Mouse (Mus musculus) frontal cortex, adult 2 months (tissue): ENCODE data around the gene Syt15. TPM values are rescaled to one million over a fixed set of nuclear protein-coding genes. Genes with fewer than 3 reads are reported as not detected.

ENCODE experiments used
- DNase-seq, 2 experiments: peaks; one replicate each; pipeline ENCODE4 v3.0.0; 2022; ENCODE audit warnings: low spot score in 1 of 2; ENCODE audit errors: extremely low spot score in 1 of 2
- polyA plus RNA-seq: library from polyadenylated mRNA; depleted of rRNA; stranded (reverse); fragments of >200 nt; gene quantifications from 2 replicates; pipeline ENCODE4 v1.2.3, GENCODE M21; 2012; rRNA removed

The Syt15 gene
- polyA plus RNA-seq: 1.1 and 1.3 TPM in 2 replicates

DNA sequence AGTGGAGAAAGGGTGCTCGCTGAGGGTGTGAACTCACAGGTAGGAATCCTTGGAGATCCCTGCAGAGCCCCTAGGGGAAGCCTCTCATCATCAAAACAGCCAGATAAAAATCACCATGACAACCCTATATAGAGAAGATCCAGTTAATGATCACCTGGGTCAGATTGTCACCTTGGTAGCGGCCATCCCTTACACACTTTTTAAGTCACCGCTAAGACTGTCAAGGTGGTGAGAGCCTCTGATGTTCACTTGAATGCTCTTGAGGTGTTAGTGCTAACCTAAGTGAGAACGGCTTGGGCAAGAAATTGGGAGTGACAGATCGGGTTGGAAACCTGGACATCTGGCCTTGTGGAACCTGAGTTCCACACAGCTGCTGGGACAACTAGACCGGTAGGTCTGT, at the start of gene Syt15:
Gene Syt15, plus strand, starts transcription at position 301 of the 400 bp plus-strand sequence.
- DNase-seq: no peak

DNA sequence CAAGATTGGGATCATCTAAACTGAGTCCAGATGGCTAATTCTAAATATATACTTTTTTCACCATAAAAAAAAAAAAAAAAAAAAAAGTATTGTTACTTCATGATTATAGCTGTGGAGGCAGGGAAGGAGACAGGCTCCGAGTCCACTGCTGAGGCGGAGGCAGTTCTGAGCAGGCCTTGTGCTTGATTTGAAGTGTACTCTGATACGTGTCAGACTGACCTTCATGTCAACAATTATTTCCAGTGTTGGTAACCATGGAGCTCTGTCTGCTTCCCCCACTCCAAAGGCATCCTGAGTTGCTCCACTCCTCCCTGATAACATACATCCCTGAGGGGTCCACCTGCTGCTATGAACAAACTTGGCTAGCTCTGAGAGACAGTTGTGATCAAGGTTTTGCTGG, 48.3 kb upstream of the Syt15 start:
- DNase-seq: no peak

GRCm38 (mm10) chr14:34179351-34179750, 40.0 kb upstream of the Syt15 start:
- DNase-seq: peak; percentile 87 to 91

GRCm38 (mm10) chr14:34183101-34183500, 36.3 kb upstream of the Syt15 start:
- no peak for DNase-seq

GRCm38 (mm10) chr14:34188629-34189028, 30.8 kb upstream of the Syt15 start:
- DNase-seq: peak in 1 of 2 experiments; percentile 35

DNA sequence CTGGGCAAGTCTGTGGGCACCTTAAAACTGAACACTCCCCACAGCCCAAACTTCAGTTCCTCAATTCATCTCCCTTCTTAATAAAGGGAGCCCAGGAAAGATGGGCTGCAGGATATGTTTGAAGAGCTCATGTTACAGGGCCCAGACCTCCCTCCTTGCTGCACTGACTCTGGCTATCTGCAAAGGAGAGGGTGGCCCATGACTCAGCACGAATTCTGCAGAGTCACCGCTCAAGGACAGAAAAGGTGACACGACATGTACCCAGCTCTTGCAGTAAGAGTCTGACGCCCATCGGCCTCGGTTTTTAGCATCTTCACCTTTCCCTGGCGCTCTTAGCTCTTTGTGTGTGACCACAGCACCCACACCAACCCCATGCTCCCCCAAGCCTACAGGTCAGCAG, 29.0 kb upstream of the Syt15 start:
- DNase-seq: no peak

DNA sequence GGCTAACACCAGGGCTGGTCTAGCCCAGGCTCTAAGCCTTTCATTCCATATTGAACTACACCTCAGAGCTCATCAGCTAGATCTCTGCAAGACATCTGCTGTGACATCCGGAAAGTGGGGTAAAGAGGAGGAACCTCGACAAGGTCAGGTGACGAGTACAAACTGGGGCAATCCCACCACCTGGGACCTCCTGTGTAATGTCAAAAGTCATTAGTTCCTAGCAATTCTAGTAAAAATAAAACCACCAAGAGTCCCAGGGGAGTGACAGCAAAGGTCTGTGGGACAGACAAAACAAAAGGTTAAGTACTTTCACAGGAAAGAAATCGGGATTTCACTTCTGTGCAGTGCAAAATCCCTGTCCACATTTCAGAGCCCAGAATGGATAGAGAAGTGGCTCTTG, 25.5 kb upstream of the Syt15 start:
- DNase-seq: no peak

GRCm38 (mm10) chr14:34195466-34195865, 23.9 kb upstream of the Syt15 start:
- no peak for DNase-seq

DNA sequence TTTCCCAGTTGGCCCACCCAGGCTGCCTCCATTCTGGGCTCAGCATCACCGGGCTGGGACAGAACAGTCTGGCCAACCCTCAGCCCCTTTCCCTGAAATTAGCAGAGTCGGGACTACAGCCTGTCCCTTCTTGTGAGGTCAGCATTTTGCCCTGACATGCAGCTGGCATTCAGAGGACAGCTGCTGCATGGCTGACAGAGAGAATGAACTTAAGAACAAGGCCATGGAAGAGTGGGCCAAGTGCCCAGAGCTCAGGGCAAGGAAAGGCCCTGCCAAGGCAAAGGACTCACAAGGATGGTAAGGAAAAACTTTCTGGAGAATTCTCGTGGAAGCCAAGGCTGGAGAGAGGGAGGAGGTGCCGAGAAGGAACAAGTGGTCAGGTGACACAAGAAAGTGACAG, 22.7 kb upstream of the Syt15 start:
- no peak for DNase-seq

DNA sequence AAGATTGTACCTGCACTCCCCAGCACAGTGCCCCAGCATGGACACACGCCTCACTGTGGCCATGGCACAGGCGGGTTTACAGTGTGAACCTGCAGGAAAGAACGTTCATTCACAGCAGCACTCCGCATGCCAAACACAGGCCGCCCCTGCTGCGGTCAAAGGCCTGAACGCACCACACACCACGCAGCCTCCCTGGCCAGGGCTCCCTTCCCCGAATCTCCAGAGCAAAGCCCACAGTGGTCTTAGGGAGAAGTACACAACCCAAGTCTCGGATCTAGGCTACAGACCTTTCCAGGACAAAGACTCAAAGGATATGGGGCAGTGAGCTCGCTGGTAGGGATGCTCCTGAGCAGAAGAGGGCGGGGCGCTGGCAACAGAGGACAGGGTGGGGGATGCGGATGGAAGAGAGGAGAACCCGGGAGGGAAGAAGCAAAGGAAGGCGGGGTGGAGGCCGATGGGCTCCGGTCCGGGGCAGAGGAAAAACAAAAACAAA, 18.6 kb upstream of the Syt15 start:
- DNase-seq: no peak

GRCm38 (mm10) chr14:34201231-34202035, 18.0 kb upstream of the Syt15 start, which contains the start of gene Gprin2:
Gprin2 (minus strand) TSS chr14:34201653.
- no peak for DNase-seq

- no peak for DNase-seq
These were observed 11.4 kb upstream of the Syt15 start for GRCm38 (mm10) chr14:34207996-34208395.

DNA sequence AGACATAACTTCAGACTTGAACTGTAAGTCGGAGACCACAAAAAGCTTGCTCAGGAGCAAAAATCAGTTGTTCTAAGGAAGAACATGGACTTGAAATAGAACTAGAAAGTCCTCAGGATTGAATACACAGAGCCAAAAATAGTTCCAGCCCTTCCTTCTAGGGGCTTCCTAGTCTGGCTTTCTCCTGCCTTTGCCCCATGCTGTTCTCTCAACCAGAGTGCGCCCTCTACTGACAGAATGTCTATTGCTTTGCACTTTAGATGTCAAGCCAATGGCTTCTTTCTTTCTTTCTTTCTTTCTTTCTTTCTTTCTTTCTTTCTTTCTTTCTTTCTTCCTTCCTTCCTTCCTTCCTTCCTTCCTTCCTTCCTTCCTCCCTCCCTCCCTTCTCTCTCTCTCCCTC, 10.7 kb upstream of the Syt15 start:
- DNase-seq: peak in 1 of 2 experiments; percentile 82

- no peak for DNase-seq
These were observed 10.3 kb upstream of the Syt15 start for GRCm38 (mm10) chr14:34209080-34209479.

- DNase-seq: no peak
These were observed 9.5 kb upstream of the Syt15 start for GRCm38 (mm10) chr14:34209942-34210341.

DNA sequence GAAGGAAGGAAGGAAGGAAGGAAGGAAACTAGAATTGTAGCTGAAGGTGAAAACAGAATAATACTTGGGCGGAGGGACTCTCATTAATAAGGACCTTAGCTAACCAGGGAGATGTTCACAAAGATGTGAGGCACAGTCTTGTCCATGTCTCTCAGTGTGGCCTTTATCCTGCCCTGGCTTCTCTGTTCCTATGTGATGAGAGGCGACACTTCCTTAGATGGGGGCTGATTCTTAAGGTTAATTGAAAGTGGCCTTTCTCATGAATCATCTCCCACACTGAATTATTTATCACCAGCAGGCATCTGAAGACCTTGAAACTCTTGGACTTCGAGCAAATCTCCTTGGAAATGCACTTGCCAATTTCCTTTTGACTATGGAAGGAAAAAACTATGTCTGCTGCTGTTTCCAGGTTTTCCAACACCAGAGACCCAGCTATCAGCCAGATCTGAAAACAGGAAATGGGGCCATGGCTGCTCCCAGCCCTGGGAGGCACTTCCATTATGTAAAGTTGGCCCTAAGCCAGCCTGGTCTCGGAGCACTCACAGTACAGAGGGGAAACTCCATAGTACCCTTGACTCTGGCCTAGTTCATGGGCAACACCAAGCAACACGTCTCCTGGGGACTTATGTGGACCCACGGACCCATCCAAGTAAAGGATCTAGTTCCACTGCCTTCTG, 3.8 kb upstream of the Syt15 start:
- DNase-seq: no peak

DNA sequence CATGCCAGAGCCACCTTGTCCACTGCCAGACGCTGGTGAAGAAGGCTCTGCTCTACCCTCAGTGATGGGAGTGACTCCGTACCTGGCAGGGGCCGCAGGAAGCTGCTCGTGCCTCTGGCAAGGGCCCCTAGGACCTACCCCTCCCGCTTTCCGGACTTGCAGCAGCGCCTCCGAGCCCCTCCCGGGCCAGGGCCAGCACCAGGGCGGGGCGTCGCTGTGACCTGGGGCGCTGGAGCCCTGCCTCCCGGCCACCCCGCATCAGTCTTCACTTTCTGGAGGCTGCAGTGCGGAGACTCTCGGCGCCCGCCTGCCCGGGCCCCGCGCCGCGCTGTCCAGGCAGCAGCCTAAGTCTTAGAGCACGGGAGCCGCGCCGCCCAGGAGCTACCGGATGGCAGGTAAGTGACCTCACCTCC, 397 bp downstream of the Syt15 start:
- no peak for DNase-seq

- no peak for DNase-seq
These were observed 1.0 kb downstream of the Syt15 start for GRCm38 (mm10) chr14:34220426-34220825.

DNA sequence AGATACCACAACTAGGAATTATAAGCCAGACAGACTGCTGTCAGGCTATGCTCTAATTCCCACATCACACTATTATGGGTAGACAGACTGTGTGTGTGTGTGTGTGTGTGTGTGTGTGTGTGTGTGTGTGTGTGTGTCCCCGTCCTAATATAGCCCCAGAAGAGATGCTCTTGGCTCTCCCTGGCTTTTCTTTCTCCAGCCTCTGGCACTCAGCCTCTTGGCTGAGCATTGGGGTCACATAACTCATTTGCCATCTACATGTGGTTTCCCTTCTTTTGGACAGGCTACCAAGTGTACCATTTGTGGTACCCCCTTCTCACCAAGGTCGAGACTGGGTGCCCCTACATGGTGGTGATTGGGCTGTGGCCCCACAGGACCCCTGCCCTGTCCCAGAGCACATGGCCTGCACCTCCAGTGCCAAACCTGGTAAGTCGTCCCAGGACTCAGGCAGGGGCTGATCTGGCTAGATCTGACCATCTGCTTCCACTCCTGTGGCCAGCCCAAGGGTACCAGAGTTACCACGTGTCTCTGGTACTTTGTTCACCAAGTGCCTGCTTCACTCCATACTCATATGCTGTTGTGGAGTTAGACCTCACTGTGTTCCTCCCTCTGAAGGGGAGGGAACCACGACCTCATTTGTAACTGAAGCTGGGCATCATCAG, 2.2 kb downstream of the Syt15 start:
- DNase-seq: no peak

GRCm38 (mm10) chr14:34223362-34223898, 4.0 kb downstream of the Syt15 start:
- no peak for DNase-seq

DNA sequence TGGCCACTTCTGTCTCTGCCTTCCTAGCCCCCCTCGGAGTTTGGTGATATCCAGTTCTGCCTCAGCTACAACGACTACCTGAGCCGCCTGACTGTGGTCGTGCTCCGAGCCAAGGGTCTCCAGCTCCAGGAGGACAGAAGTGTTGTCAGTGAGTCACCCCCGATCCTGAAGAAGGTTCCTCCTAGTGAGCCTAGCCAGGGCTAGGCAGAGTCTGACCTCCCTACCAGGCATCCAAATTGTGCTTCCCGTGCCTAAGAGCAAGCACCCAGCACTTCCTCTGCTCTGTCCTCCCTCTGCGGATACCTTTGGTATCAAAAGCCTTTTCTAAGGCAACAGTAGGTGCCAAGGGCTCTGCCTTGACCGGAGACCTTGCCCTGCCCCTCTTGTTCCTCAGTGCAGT, 6.6 kb downstream of the Syt15 start:
- no peak for DNase-seq
